Mouse (Mus musculus) stomach, embryonic 14.5 days (tissue): ENCODE measurements around the gene Ms4a5. TPM values are rescaled to one million over a fixed set of nuclear protein-coding genes. Genes with fewer than 3 reads are reported as not detected.
"Not testable (repeated sequence)": the region's sequence is repeated elsewhere in the genome, so short reads cannot be mapped to it uniquely, and the experiment has no call there.

Source experiments
- ATAC-seq: fragments of 200-750 bp; cut with Nextera tagmentation; 2 replicates; pipeline ENCODE4 v1.8.0; 2017; ENCODE audit warnings: low read depth, moderate TSS enrichment; ENCODE audit not compliant: insufficient number of reproducible peaks, insufficient read depth, low FRiP score
- H3K27ac ChIP-seq: fragments of 300-500 bp; sonication (generic); 2 replicates; pipeline ENCODE4 v1.5.1; 2014; ENCODE audit warnings: mild to moderate bottlenecking, low read length, moderate library complexity, mixed read lengths
- H3K27me3 ChIP-seq: fragments of 300-500 bp; sonication (generic); 2 replicates; pipeline ENCODE4 v1.6.1; 2014; ENCODE audit warnings: low read length, control low read depth, mixed read lengths; ENCODE audit not compliant: control insufficient read depth, insufficient read depth
- H3K36me3 ChIP-seq: fragments of 300-500 bp; sonication (generic); 2 replicates; pipeline ENCODE4 v1.6.1; 2014; ENCODE audit warnings: mild to moderate bottlenecking, control low read depth, low read length, moderate library complexity, mixed read lengths; ENCODE audit not compliant: control insufficient read depth, insufficient read depth
- H3K4me1 ChIP-seq: fragments of 300-500 bp; sonication (generic); 2 replicates; pipeline ENCODE4 v1.6.1; 2014; ENCODE audit warnings: low read length, control low read depth, mixed read lengths; ENCODE audit not compliant: control insufficient read depth, insufficient read depth
- H3K4me2 ChIP-seq: fragments of 300-500 bp; sonication (generic); replicated peaks from 2 replicates; pipeline ENCODE4 v1.6.1; 2014; ENCODE audit warnings: low read depth, low read length, control low read depth
- H3K4me3 ChIP-seq: fragments of 300-500 bp; sonication (generic); 2 replicates; pipeline ENCODE4 v1.5.1; 2014; ENCODE audit warnings: low read depth, low read length, control low read depth
- H3K9ac ChIP-seq: fragments of 300-500 bp; sonication (generic); replicated peaks from 2 replicates; pipeline ENCODE4 v1.6.1; 2014; ENCODE audit warnings: low read depth, mild to moderate bottlenecking, control low read depth, low read length, moderate library complexity, mixed read lengths
- H3K9me3 ChIP-seq: fragments of 300-500 bp; sonication (generic); 2 replicates; pipeline ENCODE4 v1.6.1; 2016; ENCODE audit warnings: low read depth, low read length, control low read depth; ENCODE audit not compliant: control insufficient read depth
- WGBS: fragments of 180-500 bp; shearing (Covaris S2); extraction: QIAGEN DNeasy Blood & Tissue Kit; methylation state at CpG from one replicate; pipeline ENCODE4 v1.1.7; 2014; 5-methylcytosine and 5-hydroxymethylcytosine counted together
- polyA plus RNA-seq: library from polyadenylated mRNA; unstranded; fragments of >200 nt; fragmentation: Nextera tagmentation; extraction: Ambion mirVana; gene quantifications from 2 replicates; pipeline ENCODE4 v1.2.1, GENCODE M21; 2014

Ms4a5 gene
- polyA plus RNA-seq = not detected in 2 replicates

DNA sequence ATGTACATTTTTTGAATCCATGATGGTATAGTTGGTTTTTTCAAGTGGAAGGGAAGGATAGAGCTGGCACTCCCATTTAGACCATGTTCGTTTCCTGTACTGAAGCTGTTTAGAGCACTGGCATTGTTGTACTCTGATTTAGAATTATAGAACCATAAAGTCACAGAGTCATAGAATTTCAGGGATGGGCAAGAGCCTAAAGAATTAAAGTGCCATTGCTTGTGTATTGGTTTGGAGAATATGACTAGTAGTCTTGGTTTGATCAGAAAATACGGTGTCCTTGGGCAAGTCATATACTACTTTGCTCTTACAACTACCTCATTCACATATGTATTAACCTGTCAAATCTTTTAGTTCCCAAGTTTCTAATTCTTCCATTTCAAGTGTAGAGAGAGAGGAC, at the start of gene Ms4a5:
Ms4a5 (minus strand) TSS at position 101 of the 400 bp plus-strand sequence.
- Histone ChIP-seq H3K27ac (no peak within 1 kb of the TSS), H3K27me3 (no peaks in the 10 kb centered on the region), H3K9me3 (no peaks in the 10 kb centered on the region), H3K36me3 (no peaks in the 10 kb centered on the region), H3K9ac (no peak within 1 kb of the TSS), H3K4me2 (no peak within 1 kb of the TSS), H3K4me1 (no peaks in the 10 kb centered on the region), H3K4me3 (no peak within 1 kb of the TSS)
- WGBS = 86% methylated on average over 2 of the region's 2 CpGs
- no peak for ATAC-seq

GRCm38 (mm10) chr19:11321123-11321522, 37.5 kb upstream of the Ms4a5 start:
- Histone ChIP-seq H3K27me3 (no peaks in the 10 kb centered on the region), H3K36me3 (no peaks in the 10 kb centered on the region), H3K9me3 (no peaks in the 10 kb centered on the region), H3K27ac (no peak overlapping the region), H3K4me2 (no peak overlapping the region), H3K4me3 (no peak overlapping the region), H3K4me1 (no peaks in the 10 kb centered on the region), H3K9ac (no peak overlapping the region)
- 83% methylated on average over 1 of the region's 1 CpGs for WGBS
- ATAC-seq = no peak

DNA sequence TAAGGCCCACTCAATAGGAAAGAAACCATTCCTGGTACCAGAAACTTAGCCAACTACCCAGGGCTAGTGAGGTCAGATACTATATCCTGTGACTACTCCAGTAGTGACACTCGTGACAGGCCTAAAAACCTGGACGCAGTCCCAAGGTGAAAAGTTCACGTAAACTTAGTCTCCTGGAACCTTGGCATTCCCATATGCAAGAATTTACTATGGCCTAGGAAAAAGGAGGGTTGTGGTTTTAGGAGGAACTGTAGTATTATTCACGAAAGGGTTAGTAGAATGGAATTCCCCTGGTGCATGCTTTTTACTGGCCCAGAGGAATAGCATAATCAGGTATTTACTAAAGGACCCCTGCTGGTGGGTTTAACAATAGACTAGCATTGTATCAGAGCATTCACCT, 33.1 kb upstream of the Ms4a5 start:
- WGBS = 84% methylated on average over 4 of the region's 4 CpGs
- no peaks in the 10 kb centered on the region for H3K9me3 ChIP-seq
- H3K4me3 ChIP-seq = no peak overlapping the region
- H3K4me2 ChIP-seq = no peak overlapping the region
- ATAC-seq = no peak
- no peak overlapping the region for H3K27ac ChIP-seq
- H3K4me1 ChIP-seq = no peaks in the 10 kb centered on the region
- H3K36me3 ChIP-seq = no peaks in the 10 kb centered on the region
- no peak overlapping the region for H3K9ac ChIP-seq
- H3K27me3 ChIP-seq = no peaks in the 10 kb centered on the region

- no peaks in the 10 kb centered on the region for H3K9me3 ChIP-seq
- H3K27me3 ChIP-seq = no peaks in the 10 kb centered on the region
- 88% methylated on average over 1 of the region's 1 CpGs for WGBS
- ATAC-seq = no peak
- H3K4me1 ChIP-seq = no peaks in the 10 kb centered on the region
- H3K36me3 ChIP-seq = no peaks in the 10 kb centered on the region
- no peak within 1 kb of the TSS for H3K4me2 ChIP-seq
- no peak within 1 kb of the TSS for H3K27ac ChIP-seq
- no peak within 1 kb of the TSS for H3K4me3 ChIP-seq
- no peak within 1 kb of the TSS for H3K9ac ChIP-seq
These were observed 30.7 kb upstream of the Ms4a5 start, which contains the start of gene Ms4a14 for GRCm38 (mm10) chr19:11314354-11314753. TSS of gene Ms4a14 (minus strand) at chr19:11314454.

DNA sequence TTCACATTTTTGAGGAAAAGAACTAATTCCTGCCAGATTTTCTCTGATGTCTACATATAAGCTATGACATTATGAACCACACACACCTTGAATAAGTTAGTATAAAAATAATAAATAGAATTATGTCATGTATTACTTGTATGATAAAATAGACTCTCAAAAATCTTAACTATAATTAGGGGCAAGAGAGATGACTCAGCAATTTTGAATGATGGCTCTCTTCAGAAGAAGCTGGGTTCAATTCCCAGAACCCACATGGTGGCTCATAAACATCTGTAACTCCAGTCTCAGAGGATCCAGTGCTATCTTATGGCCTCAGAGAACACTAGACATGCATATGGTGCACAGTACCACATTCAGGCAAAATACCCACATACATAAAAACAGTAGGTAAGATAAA, 25.2 kb upstream of the Ms4a5 start:
- Histone ChIP-seq H3K4me3 (no peak overlapping the region), H3K9me3 (no peaks in the 10 kb centered on the region), H3K4me1 (no peaks in the 10 kb centered on the region), H3K4me2 (no peak overlapping the region), H3K36me3 (no peaks in the 10 kb centered on the region), H3K27ac (no peak overlapping the region), H3K27me3 (no peaks in the 10 kb centered on the region), H3K9ac (no peak overlapping the region)
- ATAC-seq = no peak

GRCm38 (mm10) chr19:11299529-11299928, 15.9 kb upstream of the Ms4a5 start:
- not testable (repeated sequence) for H3K27ac ChIP-seq, H3K27me3 ChIP-seq, ATAC-seq, H3K9ac ChIP-seq, H3K9me3 ChIP-seq, H3K36me3 ChIP-seq, H3K4me1 ChIP-seq, H3K4me3 ChIP-seq, H3K4me2 ChIP-seq
- 53% methylated on average over 4 of the region's 4 CpGs for WGBS

DNA sequence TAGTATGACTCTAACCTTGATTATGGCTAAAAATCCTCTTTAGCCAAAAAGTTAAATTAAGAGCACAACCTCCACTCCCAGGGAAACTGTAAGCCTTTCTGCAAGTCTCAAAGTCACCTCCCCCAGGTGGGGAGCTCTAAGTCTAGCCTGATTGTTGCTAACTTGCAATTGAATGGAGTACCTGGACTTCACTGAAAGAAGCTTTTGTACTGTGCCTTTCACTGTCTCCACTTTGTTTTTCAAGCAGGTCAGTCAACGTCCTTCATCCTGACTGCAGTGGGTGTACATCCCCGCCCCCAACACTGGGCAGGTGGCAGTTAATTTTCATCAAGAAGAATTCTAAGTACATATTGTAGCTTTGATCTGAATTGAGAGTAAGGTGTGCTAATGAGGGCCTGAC, 15.3 kb upstream of the Ms4a5 start:
- H3K9ac ChIP-seq = no peak overlapping the region
- no peak for ATAC-seq
- H3K4me2 ChIP-seq = no peak overlapping the region
- no peaks in the 10 kb centered on the region for H3K4me1 ChIP-seq
- no peaks in the 10 kb centered on the region for H3K27me3 ChIP-seq
- H3K4me3 ChIP-seq = no peak overlapping the region
- no peak overlapping the region for H3K27ac ChIP-seq
- 64% methylated on average over 2 of the region's 2 CpGs for WGBS
- H3K9me3 ChIP-seq = no peaks in the 10 kb centered on the region
- no peaks in the 10 kb centered on the region for H3K36me3 ChIP-seq

GRCm38 (mm10) chr19:11293616-11294015, 9.9 kb upstream of the Ms4a5 start:
- H3K9ac ChIP-seq, H3K27ac ChIP-seq, H3K9me3 ChIP-seq, H3K36me3 ChIP-seq, H3K27me3 ChIP-seq, H3K4me1 ChIP-seq, ATAC-seq, H3K4me3 ChIP-seq: not testable (repeated sequence)
- WGBS = 1% methylated on average over 3 of the region's 3 CpGs
- H3K4me2 ChIP-seq = peak overlapping the region; percentile 43; the same call in 1 of the 2 replicates

- no peaks in the 10 kb centered on the region for H3K9me3 ChIP-seq
- H3K4me1 ChIP-seq = no peaks in the 10 kb centered on the region
- H3K27me3 ChIP-seq = no peaks in the 10 kb centered on the region
- 9% methylated on average over 12 of the region's 12 CpGs for WGBS
- 0 out of 2 replicates have a peak overlapping the region, but pooled peaks have one; percentile 33 for H3K9ac ChIP-seq
- ATAC-seq = no peak
- H3K4me2 ChIP-seq = peak overlapping the region; percentile 43
- H3K27ac ChIP-seq = 0 out of 2 replicates have a peak overlapping the region, but pooled peaks have one; percentile 49
- H3K4me3 ChIP-seq = peak overlapping the region; percentile 27
- H3K36me3 ChIP-seq = no peaks in the 10 kb centered on the region
These were observed 9.3 kb upstream of the Ms4a5 start for GRCm38 (mm10) chr19:11292990-11293389.
